In the genomic region with DNA sequence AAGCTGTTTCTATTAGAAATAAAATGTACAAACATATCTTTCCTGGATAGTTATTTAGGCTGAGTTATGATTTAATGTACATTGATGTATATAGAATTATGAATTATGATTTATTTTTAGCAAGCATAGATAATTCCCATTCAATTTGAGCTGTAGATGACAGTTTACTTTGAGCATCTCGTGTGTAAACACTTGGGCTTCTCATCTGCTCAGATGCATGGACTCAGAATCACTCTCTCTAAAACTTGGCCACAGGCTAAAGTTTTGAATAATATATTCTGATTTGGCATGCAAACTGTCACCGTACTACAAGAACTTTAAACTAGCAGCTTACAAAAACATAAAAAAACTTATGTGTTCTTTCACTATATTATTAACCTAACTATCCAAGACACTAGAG, we compare ENCODE assay signal across 28 mouse cellular contexts.
"Had no signal": no experiment of that assay in that cellular context is flagged by ENCODE, and none has a peak within 500 bp of the region (broad histone marks: within the 10 kb centered on the region; RNA-seq: fewer than 3 reads in every experiment).

No protein-coding gene starts in this region.

- ATAC-seq: forebrain, embryonic 13.5 days; forebrain, embryonic 14.5 days; forebrain, embryonic 15.5 days; forebrain, embryonic 16.5 days; forebrain, postnatal 0 days had no signal

- H3K4me1 ChIP-seq: embryonic facial prominence, embryonic 10.5 days; embryonic facial prominence, embryonic 12.5 days; embryonic facial prominence, embryonic 13.5 days; embryonic facial prominence, embryonic 15.5 days; forebrain, embryonic 10.5 days; forebrain, embryonic 12.5 days; forebrain, embryonic 13.5 days; forebrain, embryonic 15.5 days had no signal

- H3K9me3 ChIP-seq: embryonic facial prominence, embryonic 10.5 days; embryonic facial prominence, embryonic 12.5 days; embryonic facial prominence, embryonic 15.5 days; forebrain, embryonic 10.5 days; forebrain, embryonic 12.5 days; forebrain, embryonic 13.5 days had no signal

- H3K36me3 ChIP-seq: embryonic facial prominence, embryonic 10.5 days; embryonic facial prominence, embryonic 12.5 days; embryonic facial prominence, embryonic 13.5 days; embryonic facial prominence, embryonic 15.5 days; forebrain, embryonic 10.5 days; forebrain, embryonic 12.5 days; forebrain, embryonic 15.5 days had no signal

- H3K9ac ChIP-seq: embryonic facial prominence, embryonic 12.5 days; embryonic facial prominence, embryonic 13.5 days; embryonic facial prominence, embryonic 15.5 days; forebrain, embryonic 12.5 days; forebrain, embryonic 13.5 days; forebrain, embryonic 15.5 days; forebrain, postnatal 0 days had no signal

- H3K4me3 ChIP-seq: embryonic facial prominence, embryonic 10.5 days; embryonic facial prominence, embryonic 12.5 days; embryonic facial prominence, embryonic 13.5 days; embryonic facial prominence, embryonic 15.5 days; erythroblast, embryonic 14.5 days; forebrain, embryonic 10.5 days; forebrain, embryonic 12.5 days; forebrain, embryonic 13.5 days; forebrain, embryonic 15.5 days; gastrocnemius, adult 2 months had no signal

- H3K27ac ChIP-seq: embryonic facial prominence, embryonic 10.5 days; embryonic facial prominence, embryonic 12.5 days; embryonic facial prominence, embryonic 13.5 days; embryonic facial prominence, embryonic 15.5 days; forebrain, embryonic 10.5 days; forebrain, embryonic 12.5 days; forebrain, embryonic 13.5 days; forebrain, embryonic 15.5 days; gastrocnemius, adult 2 months had no signal

- H3K27me3 ChIP-seq: embryonic facial prominence, embryonic 12.5 days; embryonic facial prominence, embryonic 13.5 days; embryonic facial prominence, embryonic 15.5 days; forebrain, embryonic 12.5 days; forebrain, embryonic 13.5 days; forebrain, embryonic 15.5 days had no signal

- H3K4me2 ChIP-seq: embryonic facial prominence, embryonic 12.5 days; embryonic facial prominence, embryonic 13.5 days; embryonic facial prominence, embryonic 15.5 days; forebrain, embryonic 12.5 days; forebrain, embryonic 13.5 days; forebrain, embryonic 15.5 days had no signal

- DNase-seq: cerebellum, adult 18-20 months; cerebellum, adult 2 months; cerebellum, adult 8-10 months; cerebellum, adult 9-10 months; cerebellum, adult 9-11 months; cerebellum, postnatal 10 days; cerebellum, postnatal 14 days; cerebellum, postnatal 25 days; cerebellum, postnatal 36 days; embryo, embryonic 11 days; forebrain, postnatal 0 days; gastrocnemius, adult 2 months; gastrocnemius, postnatal 10 days; gastrocnemius, postnatal 14 days; gastrocnemius, postnatal 25 days; gastrocnemius, postnatal 36 days; heart, adult 11 months had no signal
